Mouse (Mus musculus): Measurements from ENCODE around the gene Ncapd2. TPM values are rescaled to one million over a fixed set of nuclear protein-coding genes. Genes with fewer than 3 reads are reported as not detected.

Ncapd2 gene
- 5.2 TPM for polyA plus RNA-seq (2014; fragmentation: Illumina TruSeq; extraction: RNeasy Lipid Tissue Mini Kit (QIAGEN cat#74804); ENCODE audit: insufficient read depth, low read depth, low replicate concordance)

GRCm38 (mm10) chr6:125191332-125192015, at the start of gene Ncapd2, which contains the start of gene Mrpl51:
Ncapd2 (minus strand) TSS chr6:125191701.
Mrpl51 (plus strand) TSS chr6:125191801.

GRCm38 (mm10) chr6:125236782-125237181, 45.3 kb upstream of the Ncapd2 start, which contains the start of gene Cd27:
Cd27 (minus strand) TSS chr6:125237010.

GRCm38 (mm10) chr6:125231117-125232044, 39.9 kb upstream of the Ncapd2 start, which contains the start of gene Tapbpl:
Tapbpl (minus strand) TSS chr6:125231860.

GRCm38 (mm10) chr6:125215148-125215954, 23.9 kb upstream of the Ncapd2 start, which contains the start of gene Vamp1:
Vamp1 (plus strand) TSS chr6:125215551.

GRCm38 (mm10) chr6:125166051-125166751, 25.3 kb downstream of the Ncapd2 start, which contains the start of gene Gapdh:
Gapdh (minus strand) TSS chr6:125166467.

GRCm38 (mm10) chr6:125145001-125145400, 46.5 kb downstream of the Ncapd2 start, which contains the start of gene Iffo1:
Iffo1 (plus strand) TSS chr6:125145241.

GRCm38 (mm10) chr6:125131302-125132156, 60.0 kb downstream of the Ncapd2 start, which contains the start of gene Nop2:
Nop2 (plus strand) TSS chr6:125131909.

Other genes with a start within 250 kb of the Ncapd2 start
- 66.9 TPM for gene Cops7a, start 226.2 kb downstream of the Ncapd2 start, polyA plus RNA-seq (2014; fragmentation: Illumina TruSeq; extraction: RNeasy Lipid Tissue Mini Kit (QIAGEN cat#74804); ENCODE audit: insufficient read depth, low read depth, low replicate concordance)
- gene Pianp, start 195.0 kb downstream of the Ncapd2 start, polyA plus RNA-seq (2014; fragmentation: Illumina TruSeq; extraction: RNeasy Lipid Tissue Mini Kit (QIAGEN cat#74804); ENCODE audit: insufficient read depth, low read depth, low replicate concordance), result 0.85 TPM
- gene Zfp384, start 182.6 kb downstream of the Ncapd2 start, polyA plus RNA-seq (2014; fragmentation: Illumina TruSeq; extraction: RNeasy Lipid Tissue Mini Kit (QIAGEN cat#74804); ENCODE audit: insufficient read depth, low read depth, low replicate concordance), result 14.9 TPM
- 48.9 TPM for gene Ing4, start 151.9 kb downstream of the Ncapd2 start, polyA plus RNA-seq (2014; fragmentation: Illumina TruSeq; extraction: RNeasy Lipid Tissue Mini Kit (QIAGEN cat#74804); ENCODE audit: insufficient read depth, low read depth, low replicate concordance)
- gene Acrbp, start 142.0 kb downstream of the Ncapd2 start, polyA plus RNA-seq (2014; fragmentation: Illumina TruSeq; extraction: RNeasy Lipid Tissue Mini Kit (QIAGEN cat#74804); ENCODE audit: insufficient read depth, low read depth, low replicate concordance), result 5.7 TPM
- 0.61 TPM for gene Lpar5, start 123.8 kb downstream of the Ncapd2 start, polyA plus RNA-seq (2014; fragmentation: Illumina TruSeq; extraction: RNeasy Lipid Tissue Mini Kit (QIAGEN cat#74804); ENCODE audit: insufficient read depth, low read depth, low replicate concordance)
- 28.2 TPM for gene Chd4, start 95.7 kb downstream of the Ncapd2 start, polyA plus RNA-seq (2014; fragmentation: Illumina TruSeq; extraction: RNeasy Lipid Tissue Mini Kit (QIAGEN cat#74804); ENCODE audit: insufficient read depth, low read depth, low replicate concordance)
- gene Nop2, start 59.8 kb downstream of the Ncapd2 start, polyA plus RNA-seq (2014; fragmentation: Illumina TruSeq; extraction: RNeasy Lipid Tissue Mini Kit (QIAGEN cat#74804); ENCODE audit: insufficient read depth, low read depth, low replicate concordance), result 11.0 TPM
- 8.6 TPM for gene Iffo1, start 46.5 kb downstream of the Ncapd2 start, polyA plus RNA-seq (2014; fragmentation: Illumina TruSeq; extraction: RNeasy Lipid Tissue Mini Kit (QIAGEN cat#74804); ENCODE audit: insufficient read depth, low read depth, low replicate concordance)
- gene Gapdh, start 25.2 kb downstream of the Ncapd2 start, polyA plus RNA-seq (2014; fragmentation: Illumina TruSeq; extraction: RNeasy Lipid Tissue Mini Kit (QIAGEN cat#74804); ENCODE audit: insufficient read depth, low read depth, low replicate concordance), result 405 TPM
- 67.2 TPM for gene Mrpl51, start 100 bp upstream of the Ncapd2 start, polyA plus RNA-seq (2014; fragmentation: Illumina TruSeq; extraction: RNeasy Lipid Tissue Mini Kit (QIAGEN cat#74804); ENCODE audit: insufficient read depth, low read depth, low replicate concordance)
- gene Vamp1, start 23.9 kb upstream of the Ncapd2 start, polyA plus RNA-seq (2014; fragmentation: Illumina TruSeq; extraction: RNeasy Lipid Tissue Mini Kit (QIAGEN cat#74804); ENCODE audit: insufficient read depth, low read depth, low replicate concordance), result 3.8 TPM
- 20.4 TPM for gene Tapbpl, start 40.2 kb upstream of the Ncapd2 start, polyA plus RNA-seq (2014; fragmentation: Illumina TruSeq; extraction: RNeasy Lipid Tissue Mini Kit (QIAGEN cat#74804); ENCODE audit: insufficient read depth, low read depth, low replicate concordance)
- gene Cd27, start 45.3 kb upstream of the Ncapd2 start, polyA plus RNA-seq (2014; fragmentation: Illumina TruSeq; extraction: RNeasy Lipid Tissue Mini Kit (QIAGEN cat#74804); ENCODE audit: insufficient read depth, low read depth, low replicate concordance), result 4.9 TPM
- gene Tuba3a, start 94.3 kb upstream of the Ncapd2 start, polyA plus RNA-seq (2014; fragmentation: Illumina TruSeq; extraction: RNeasy Lipid Tissue Mini Kit (QIAGEN cat#74804); ENCODE audit: insufficient read depth, low read depth, low replicate concordance), result not detected
- 66.9 TPM for gene Ltbr, start 122.2 kb upstream of the Ncapd2 start, polyA plus RNA-seq (2014; fragmentation: Illumina TruSeq; extraction: RNeasy Lipid Tissue Mini Kit (QIAGEN cat#74804); ENCODE audit: insufficient read depth, low read depth, low replicate concordance)
- 82.4 TPM for gene Scnn1a, start 129.0 kb upstream of the Ncapd2 start, polyA plus RNA-seq (2014; fragmentation: Illumina TruSeq; extraction: RNeasy Lipid Tissue Mini Kit (QIAGEN cat#74804); ENCODE audit: insufficient read depth, low read depth, low replicate concordance)
- 94.3 TPM for gene Tnfrsf1a, start 157.7 kb upstream of the Ncapd2 start, polyA plus RNA-seq (2014; fragmentation: Illumina TruSeq; extraction: RNeasy Lipid Tissue Mini Kit (QIAGEN cat#74804); ENCODE audit: insufficient read depth, low read depth, low replicate concordance)
- gene Plekhg6, start 189.1 kb upstream of the Ncapd2 start, polyA plus RNA-seq (2014; fragmentation: Illumina TruSeq; extraction: RNeasy Lipid Tissue Mini Kit (QIAGEN cat#74804); ENCODE audit: insufficient read depth, low read depth, low replicate concordance), result 0.72 TPM

Measured in lung, adult 10 weeks (tissue).